Mouse (Mus musculus) forebrain, embryonic 16.5 days (tissue): ENCODE results near the gene Sema5b. TPM values are rescaled to one million over a fixed set of nuclear protein-coding genes. Genes with fewer than 3 reads are reported as not detected.
A peak's percentile ranks its signal among the peaks of the same experiment; 100 is the strongest.

Experiments used
- ATAC-seq: fragments of 200-750 bp; cut with Nextera tagmentation; 2 replicates; pipeline ENCODE4 v1.8.0; 2017; ENCODE audit warnings: mild to moderate bottlenecking, moderate library complexity
- H3K27ac ChIP-seq: fragments of 300-500 bp; sonication (generic); 2 replicates; pipeline ENCODE4 v1.5.1; 2014; ENCODE audit warnings: low read length, control low read depth
- H3K27me3 ChIP-seq: fragments of 300-500 bp; sonication (generic); replicated peaks from 2 replicates; pipeline ENCODE4 v1.6.1; 2014; ENCODE audit warnings: low read length; ENCODE audit not compliant: control insufficient read depth, insufficient read depth
- H3K36me3 ChIP-seq: fragments of 300-500 bp; sonication (generic); 2 replicates; pipeline ENCODE4 v1.6.1; 2014; ENCODE audit not compliant: control insufficient read depth, insufficient read depth
- H3K4me1 ChIP-seq: fragments of 300-500 bp; sonication (generic); replicated peaks from 2 replicates; pipeline ENCODE4 v1.6.1; 2014; ENCODE audit warnings: low read length; ENCODE audit not compliant: control insufficient read depth, insufficient read depth
- H3K4me2 ChIP-seq: fragments of 300-500 bp; sonication (generic); 2 replicates; pipeline ENCODE4 v1.6.1; 2014; ENCODE audit warnings: mild to moderate bottlenecking, low read length, control low read depth
- H3K4me3 ChIP-seq: fragments of 300-500 bp; sonication (generic); replicated peaks from 2 replicates; pipeline ENCODE4 v1.5.1; 2014; ENCODE audit warnings: mild to moderate bottlenecking, low read length, control low read depth
- H3K9ac ChIP-seq: fragments of 300-500 bp; sonication (generic); replicated peaks from 2 replicates; pipeline ENCODE4 v1.6.1; 2014; ENCODE audit warnings: low read depth, low read length, control low read depth
- H3K9me3 ChIP-seq: fragments of 300-500 bp; sonication (generic); 2 replicates; pipeline ENCODE4 v1.6.1; 2016; ENCODE audit warnings: low read length; ENCODE audit not compliant: control insufficient read depth
- WGBS: fragments of 180-500 bp; shearing (Covaris S2); extraction: QIAGEN DNeasy Blood & Tissue Kit; methylation state at CpG from one replicate; pipeline ENCODE4 v1.1.7; 2014; 5-methylcytosine and 5-hydroxymethylcytosine counted together
- polyA plus RNA-seq: library from polyadenylated mRNA; unstranded; fragments of >200 nt; fragmentation: Nextera tagmentation; extraction: Ambion mirVana; gene quantifications from 2 replicates; pipeline ENCODE4 v1.2.1, GENCODE M21; 2015

The Sema5b gene
- polyA plus RNA-seq, 1 experiment from 2014 or later, result 30.1 TPM

DNA sequence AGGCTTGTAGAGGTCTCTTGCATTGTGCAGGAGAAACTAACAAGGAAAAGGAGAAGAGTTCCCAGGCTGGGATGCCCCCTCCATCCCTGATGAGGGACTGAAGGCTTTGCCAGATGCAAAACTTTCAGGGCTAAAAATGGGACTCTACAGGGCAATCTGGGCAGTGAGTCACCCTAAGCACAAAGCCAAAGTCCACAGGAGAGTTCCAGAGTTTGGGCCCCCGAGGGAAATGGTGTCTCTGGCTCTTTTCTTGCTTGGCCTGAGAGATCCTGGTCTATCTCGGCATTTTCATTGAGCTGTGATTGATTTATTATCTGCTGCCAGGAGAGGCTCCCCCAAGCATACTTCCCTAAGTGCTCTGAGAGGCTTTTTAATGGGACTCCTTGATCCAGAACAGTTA lies 92.1 kb downstream of the Sema5b start:
- no peaks in the 10 kb centered on the region for H3K27me3 ChIP-seq
- H3K4me2 ChIP-seq, result no peak overlapping the region
- H3K4me1 ChIP-seq, result peaks cover 6% of the 10 kb centered on the region
- H3K27ac ChIP-seq, result no peak overlapping the region
- no peak for ATAC-seq
- 63% methylated on average over 2 of the region's 2 CpGs for WGBS
- no peak overlapping the region for H3K9ac ChIP-seq
- H3K4me3 ChIP-seq, result no peak overlapping the region
- H3K9me3 ChIP-seq, result no peaks in the 10 kb centered on the region
- H3K36me3 ChIP-seq, result no peaks in the 10 kb centered on the region

DNA sequence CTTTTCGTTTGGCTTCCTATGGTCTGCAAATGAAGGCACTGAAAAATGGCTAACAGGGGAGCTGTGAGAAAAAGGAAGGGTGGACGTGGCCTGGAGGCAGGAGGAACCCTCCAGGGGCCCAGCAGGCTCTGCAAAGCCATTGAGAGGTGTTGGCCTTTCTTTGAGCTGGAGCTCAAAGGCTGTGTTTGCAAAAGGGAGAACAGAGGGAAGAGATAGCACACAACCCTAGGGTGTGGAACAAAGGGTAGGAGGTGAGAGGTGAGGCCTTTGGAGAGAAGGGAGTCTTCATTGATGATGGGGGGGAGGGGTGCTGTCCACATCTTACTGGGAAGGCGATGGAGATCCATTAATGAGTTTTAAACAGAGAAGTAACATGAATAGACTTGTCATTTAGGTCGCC lies 94.0 kb downstream of the Sema5b start:
- Histone ChIP-seq H3K36me3 (no peaks in the 10 kb centered on the region), H3K4me2 (no peak overlapping the region), H3K27me3 (no peaks in the 10 kb centered on the region), H3K4me3 (no peak overlapping the region), H3K9me3 (no peaks in the 10 kb centered on the region), H3K27ac (no peak overlapping the region), H3K4me1 (peaks cover 6% of the 10 kb centered on the region), H3K9ac (no peak overlapping the region)
- WGBS, result 54% methylated on average over 4 of the region's 4 CpGs
- no peak for ATAC-seq

DNA sequence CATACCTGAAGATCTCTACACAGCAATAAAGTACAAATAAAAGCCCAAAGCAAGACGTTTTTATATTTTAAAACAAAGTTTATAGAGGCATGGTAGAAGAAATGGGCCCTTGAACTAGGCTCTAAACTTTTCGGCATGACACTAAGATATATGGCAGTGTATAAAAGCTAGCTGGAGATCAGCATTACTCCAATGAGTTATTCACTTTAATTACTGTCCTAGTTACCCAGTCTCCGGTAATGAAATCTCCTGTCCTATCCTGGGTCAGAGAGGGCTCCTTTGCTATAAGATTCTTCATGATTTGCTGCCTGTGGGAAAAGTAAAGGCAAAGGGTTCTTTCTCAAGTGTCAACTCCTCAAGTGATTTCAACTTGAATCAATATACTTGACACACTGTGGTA lies 98.6 kb downstream of the Sema5b start:
- H3K4me3 ChIP-seq, result no peak overlapping the region
- no peaks in the 10 kb centered on the region for H3K27me3 ChIP-seq
- H3K9me3 ChIP-seq, result no peaks in the 10 kb centered on the region
- H3K4me2 ChIP-seq, result no peak overlapping the region
- H3K9ac ChIP-seq, result no peak overlapping the region
- H3K36me3 ChIP-seq, result no peaks in the 10 kb centered on the region
- H3K4me1 ChIP-seq, result no peaks in the 10 kb centered on the region
- H3K27ac ChIP-seq, result no peak overlapping the region
- WGBS, result 88% methylated on average over 3 of the region's 3 CpGs
- ATAC-seq, result no peak

DNA sequence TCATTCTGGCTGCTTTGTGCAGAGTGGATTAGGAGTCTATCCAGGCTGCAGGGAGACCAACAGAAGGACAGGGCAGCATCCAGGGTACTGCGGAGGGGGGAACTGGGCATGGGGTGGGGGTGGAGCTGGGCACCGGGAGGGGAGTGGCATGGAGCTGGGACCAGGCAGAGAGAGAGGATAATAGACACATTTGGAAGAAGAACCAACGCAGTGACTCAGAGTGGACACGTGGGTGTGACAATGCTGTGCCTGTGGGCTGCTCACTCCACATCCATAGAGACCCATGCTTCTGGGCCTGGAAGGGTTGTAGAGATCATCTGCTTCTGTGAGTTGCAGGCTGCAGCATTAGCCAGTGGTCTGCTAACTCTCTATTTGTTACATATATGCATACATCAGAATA lies 107.9 kb downstream of the Sema5b start:
- no peak overlapping the region for H3K27ac ChIP-seq
- no peaks in the 10 kb centered on the region for H3K9me3 ChIP-seq
- 0 out of 2 replicates have a peak, but pooled peaks cover 3% of the 10 kb centered on the region for H3K4me1 ChIP-seq
- WGBS, result 91% methylated on average over 4 of the region's 4 CpGs
- no peaks in the 10 kb centered on the region for H3K27me3 ChIP-seq
- no peaks in the 10 kb centered on the region for H3K36me3 ChIP-seq
- no peak for ATAC-seq
- no peak overlapping the region for H3K9ac ChIP-seq
- no peak overlapping the region for H3K4me2 ChIP-seq
- no peak overlapping the region for H3K4me3 ChIP-seq

DNA sequence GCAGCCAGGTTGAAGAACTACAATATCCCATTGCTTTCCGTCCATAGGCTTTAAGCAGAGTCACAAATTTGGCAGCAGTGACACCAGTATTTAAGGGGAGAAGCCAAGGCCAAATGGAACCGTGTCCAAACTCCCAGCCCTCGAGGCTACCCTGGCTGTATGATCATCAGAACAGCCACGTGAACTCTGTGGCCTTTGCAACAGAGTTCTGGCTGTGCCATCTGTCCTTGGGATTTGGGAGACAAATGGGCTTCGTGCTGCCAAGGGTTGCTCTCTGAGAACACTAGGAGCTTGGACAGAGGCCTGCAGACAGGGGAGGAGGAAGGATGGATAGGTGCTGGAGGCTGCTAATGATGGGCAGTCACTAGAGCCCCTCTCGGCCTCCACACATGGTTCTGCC lies 111.3 kb downstream of the Sema5b start:
- Histone ChIP-seq H3K4me3 (no peak overlapping the region), H3K4me2 (no peak overlapping the region), H3K27me3 (no peaks in the 10 kb centered on the region), H3K9me3 (no peaks in the 10 kb centered on the region), H3K36me3 (no peaks in the 10 kb centered on the region), H3K27ac (peak overlapping the region; percentile 7; the same call in 1 of the 2 replicates), H3K4me1 (0 out of 2 replicates have a peak, but pooled peaks cover 3% of the 10 kb centered on the region), H3K9ac (no peak overlapping the region)
- ATAC-seq, result peak; percentile 47; the same call in 1 of the 2 replicates
- WGBS, result 58% methylated on average over 6 of the region's 6 CpGs

DNA sequence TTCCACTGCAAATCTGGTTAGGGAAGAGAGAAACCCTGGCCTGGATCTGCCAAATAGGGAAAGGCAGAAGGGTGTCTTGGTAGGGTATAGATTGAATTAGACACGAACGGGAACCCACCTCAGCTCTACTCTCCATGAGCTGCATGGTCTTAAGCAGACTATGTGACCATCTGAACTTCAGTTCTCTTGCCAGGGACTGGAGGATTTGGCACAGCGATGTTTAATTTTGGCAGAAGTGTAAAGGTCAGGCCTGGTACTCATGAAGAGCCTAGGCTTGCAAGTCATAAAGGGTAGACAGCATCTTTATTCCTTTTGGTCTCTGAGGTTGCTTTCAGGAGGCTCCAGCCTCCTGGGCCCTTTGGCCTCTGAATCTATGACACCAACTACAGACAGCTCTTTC lies 111.8 kb downstream of the Sema5b start:
- Histone ChIP-seq H3K9me3 (no peaks in the 10 kb centered on the region), H3K27ac (no peak overlapping the region), H3K4me1 (0 out of 2 replicates have a peak, but pooled peaks cover 3% of the 10 kb centered on the region), H3K36me3 (no peaks in the 10 kb centered on the region), H3K4me3 (no peak overlapping the region), H3K9ac (no peak overlapping the region), H3K4me2 (no peak overlapping the region), H3K27me3 (no peaks in the 10 kb centered on the region)
- WGBS, result 85% methylated on average over 3 of the region's 3 CpGs
- ATAC-seq, result no peak

DNA sequence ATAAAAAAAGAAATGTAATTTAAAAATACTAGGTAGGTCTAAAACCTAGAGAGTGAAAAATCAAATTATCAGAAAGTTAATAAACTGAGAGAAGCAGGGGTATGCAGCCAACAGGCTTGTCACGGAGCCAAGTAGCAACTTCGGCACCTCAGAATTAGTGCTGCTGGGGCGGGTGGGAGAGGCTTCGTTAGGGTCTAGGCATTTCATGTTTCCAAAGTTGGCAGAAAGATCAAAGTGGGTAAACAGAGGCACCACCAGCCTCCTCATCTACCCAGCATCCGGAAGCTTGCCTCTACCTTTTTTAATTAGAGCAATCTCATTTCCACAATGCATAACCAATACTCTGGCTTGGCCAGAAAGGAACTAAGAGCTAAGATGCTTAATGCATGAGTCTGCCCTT lies 113.0 kb downstream of the Sema5b start:
- H3K4me2 ChIP-seq, result no peak overlapping the region
- H3K9me3 ChIP-seq, result no peaks in the 10 kb centered on the region
- no peak for ATAC-seq
- H3K27ac ChIP-seq, result no peak overlapping the region
- 41% methylated on average over 5 of the region's 5 CpGs for WGBS
- no peaks in the 10 kb centered on the region for H3K36me3 ChIP-seq
- H3K4me3 ChIP-seq, result no peak overlapping the region
- H3K9ac ChIP-seq, result no peak overlapping the region
- H3K4me1 ChIP-seq, result 0 out of 2 replicates have a peak, but pooled peaks cover 3% of the 10 kb centered on the region
- H3K27me3 ChIP-seq, result no peaks in the 10 kb centered on the region

DNA sequence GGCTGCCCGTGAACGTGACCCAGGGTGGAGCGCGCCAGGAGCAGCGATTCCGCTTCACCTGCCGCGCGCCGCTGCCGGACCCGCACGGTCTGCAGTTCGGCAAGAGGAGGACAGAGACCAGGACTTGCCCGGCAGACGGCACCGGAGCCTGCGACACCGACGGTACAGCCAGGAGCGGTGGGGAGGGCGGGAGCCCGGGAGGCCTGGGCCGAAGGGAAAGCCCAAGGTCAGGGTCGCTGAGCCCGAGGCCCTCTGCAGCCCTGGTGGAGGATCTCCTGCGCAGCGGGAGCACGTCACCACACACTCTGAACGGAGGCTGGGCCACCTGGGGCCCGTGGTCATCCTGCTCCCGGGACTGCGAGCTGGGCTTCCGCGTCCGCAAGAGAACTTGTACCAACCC lies 119.3 kb downstream of the Sema5b start:
- Histone ChIP-seq H3K4me1 (no peaks in the 10 kb centered on the region), H3K9ac (no peak overlapping the region), H3K36me3 (peaks cover 4% of the 10 kb centered on the region; the same call in 1 of the 2 replicates), H3K4me2 (0 out of 2 replicates have a peak overlapping the region, but pooled peaks have one; percentile 6), H3K27me3 (no peaks in the 10 kb centered on the region), H3K9me3 (no peaks in the 10 kb centered on the region), H3K4me3 (no peak overlapping the region), H3K27ac (no peak overlapping the region)
- WGBS, result 29% methylated on average over 30 of the region's 36 CpGs
- ATAC-seq, result no peak

DNA sequence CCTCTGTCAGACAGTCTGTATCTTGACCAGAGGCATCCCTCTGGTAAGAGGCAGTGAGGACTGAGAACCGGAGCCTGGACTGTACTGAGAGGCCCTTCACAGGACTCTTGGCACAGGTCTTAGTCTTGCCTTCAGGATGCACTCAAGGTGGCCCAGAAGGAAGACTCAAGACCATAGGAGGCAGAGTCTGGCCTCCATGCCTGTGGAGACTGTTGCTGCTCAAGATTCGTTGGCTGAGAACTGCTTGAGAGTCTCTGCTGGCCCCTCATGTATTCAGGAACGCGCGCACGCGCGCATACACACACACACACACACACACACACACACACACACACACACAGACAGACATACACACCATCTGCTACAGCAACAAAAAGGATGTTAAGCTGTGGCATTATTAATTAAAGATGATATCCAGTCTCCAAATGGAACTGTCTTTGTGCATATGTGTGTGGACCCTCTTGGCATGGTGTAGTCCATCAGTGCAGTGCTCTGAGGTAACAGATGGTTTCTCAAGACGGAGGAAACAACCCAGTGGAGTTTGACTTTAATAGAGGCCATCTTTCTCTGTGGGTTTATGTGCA lies 123.0 kb downstream of the Sema5b start:
- H3K27ac ChIP-seq, result no peak overlapping the region
- H3K36me3 ChIP-seq, result peaks cover 4% of the 10 kb centered on the region; the same call in 1 of the 2 replicates
- H3K9me3 ChIP-seq, result no peaks in the 10 kb centered on the region
- no peak overlapping the region for H3K9ac ChIP-seq
- no peak overlapping the region for H3K4me2 ChIP-seq
- no peaks in the 10 kb centered on the region for H3K27me3 ChIP-seq
- no peak overlapping the region for H3K4me3 ChIP-seq
- no peaks in the 10 kb centered on the region for H3K4me1 ChIP-seq
- ATAC-seq, result peak; percentile 61
- 63% methylated on average over 9 of the region's 9 CpGs for WGBS

DNA sequence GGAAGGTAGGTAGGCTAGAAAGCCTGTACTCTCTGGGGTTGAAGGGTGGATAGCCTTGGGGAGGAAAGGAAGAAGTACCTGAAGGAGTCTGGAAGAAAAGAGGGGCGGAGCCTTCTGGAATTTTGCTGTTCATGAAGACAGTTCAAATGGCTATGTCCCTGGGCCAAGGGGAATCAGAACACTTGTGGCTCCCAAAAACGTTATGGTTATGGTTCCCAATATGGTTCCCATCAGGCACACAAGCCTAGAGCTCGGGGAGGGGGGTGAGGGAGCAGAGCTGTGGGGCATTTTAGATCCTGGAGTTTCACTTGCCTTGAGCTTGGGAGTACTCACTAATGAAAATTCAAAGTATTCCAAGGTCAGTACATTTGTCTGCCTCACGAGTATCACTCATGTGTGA lies 123.9 kb downstream of the Sema5b start:
- Histone ChIP-seq H3K36me3 (peaks cover 4% of the 10 kb centered on the region; the same call in 1 of the 2 replicates), H3K4me2 (no peak overlapping the region)

More for the DNA sequence above, 123.9 kb downstream of the Sema5b start:
- 90% methylated on average over 4 of the region's 4 CpGs for WGBS
- no peaks in the 10 kb centered on the region for H3K27me3 ChIP-seq
- no peak overlapping the region for H3K9ac ChIP-seq
- no peak overlapping the region for H3K27ac ChIP-seq
- no peak overlapping the region for H3K4me3 ChIP-seq
- ATAC-seq, result no peak
- no peaks in the 10 kb centered on the region for H3K9me3 ChIP-seq
- no peaks in the 10 kb centered on the region for H3K4me1 ChIP-seq
